Mouse (Mus musculus) gastrocnemius, postnatal 10 days (tissue): ENCODE data around the gene Gm28035. TPM values are rescaled to one million over a fixed set of nuclear protein-coding genes. Genes with fewer than 3 reads are reported as not detected.

Source experiments
- DNase-seq: peaks from one replicate; pipeline ENCODE4 v3.0.0; 2021; ENCODE audit warnings: mixed read lengths
- total RNA-seq, 2 experiments: library from RNA; stranded (reverse); gene quantifications; 2 replicates each; pipeline ENCODE4 v1.2.3; 2021

Gene Gm28035
- total RNA-seq, 2 experiments from 2014 or later = 0.42 to 0.86 TPM

- DNase-seq = peak; percentile 7
Measured at GRCm38 (mm10) chr2:30261921-30262839, 21.8 kb downstream of the Gm28035 start.

DNA sequence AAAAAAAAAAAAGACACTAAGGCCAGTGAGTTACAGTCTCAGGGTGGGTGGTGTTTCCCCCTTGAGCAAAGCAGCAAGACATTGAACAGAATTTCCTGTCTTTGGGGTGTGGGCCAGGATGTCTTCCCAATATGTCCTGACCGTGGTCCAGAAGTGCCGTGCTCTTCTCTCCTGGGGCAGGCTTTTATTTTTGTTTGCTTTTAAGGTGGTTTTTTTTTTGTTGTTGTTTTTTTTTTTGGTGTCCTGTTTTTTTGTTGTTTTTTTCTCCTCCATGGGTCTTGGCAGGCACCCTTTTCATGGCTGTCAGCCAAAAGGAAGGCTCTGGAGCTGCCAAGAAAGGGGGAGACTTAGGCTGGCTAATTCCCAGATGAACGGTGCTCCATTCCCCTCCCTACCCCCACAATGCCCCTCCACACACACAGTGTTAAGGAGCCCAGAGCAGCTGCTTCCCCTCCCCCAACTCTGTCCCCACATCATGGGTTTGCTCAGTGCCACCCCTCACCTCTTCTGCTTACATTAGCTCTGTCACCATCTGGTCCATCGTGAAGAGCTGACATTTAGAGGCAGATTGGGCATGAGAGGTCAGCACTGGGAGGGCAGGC, 22.6 kb downstream of the Gm28035 start:
- peak; percentile 20 for DNase-seq

- DNase-seq = peak; percentile 3
Measured at GRCm38 (mm10) chr2:30263811-30264210, 23.4 kb downstream of the Gm28035 start.

DNA sequence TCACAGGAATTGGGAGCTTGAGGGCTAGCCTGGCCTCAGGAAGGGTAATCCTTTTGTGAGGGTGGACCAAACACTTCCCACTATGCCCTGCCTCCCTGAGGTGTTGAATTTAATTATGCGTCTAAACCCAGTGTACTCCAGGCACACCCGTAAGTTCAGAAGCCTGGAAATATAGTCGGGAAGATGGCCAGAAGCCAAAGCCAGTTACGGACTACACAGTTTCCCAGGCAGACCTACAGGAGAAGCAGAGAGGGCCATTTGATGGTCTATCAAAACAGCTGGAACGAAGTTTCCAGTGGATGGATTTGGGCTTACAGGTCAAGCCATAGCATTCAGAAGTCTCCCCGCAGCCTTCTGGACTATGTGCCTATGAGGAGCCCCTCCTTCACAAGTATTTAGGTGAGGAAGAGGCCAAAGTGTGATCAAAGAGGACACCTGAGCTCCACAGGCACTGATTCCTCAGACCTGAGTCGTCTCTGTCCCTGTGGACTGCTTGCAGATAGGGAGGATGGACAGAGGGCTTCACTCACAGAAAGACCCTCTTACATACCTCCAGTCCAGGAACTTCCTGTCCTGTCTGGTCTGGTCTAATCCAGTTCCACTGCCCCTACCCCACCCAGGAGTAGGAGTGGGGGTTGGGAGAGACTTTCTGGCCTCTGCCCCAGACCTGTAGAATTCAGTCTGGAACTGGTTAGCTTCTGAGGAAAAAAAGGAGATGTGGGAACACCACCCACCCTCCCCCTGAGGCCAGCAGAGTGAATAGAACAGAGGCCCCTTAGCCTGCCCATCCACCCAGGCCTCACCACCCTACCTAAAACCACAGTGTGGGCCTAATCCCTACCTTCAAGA, 24.5 kb downstream of the Gm28035 start:
- peak; percentile 5 for DNase-seq

- DNase-seq = peak; percentile 52
Measured at GRCm38 (mm10) chr2:30265767-30266253, 25.4 kb downstream of the Gm28035 start, which contains the start of gene Phyhd1. Phyhd1 (plus strand) TSS chr2:30266203.

DNA sequence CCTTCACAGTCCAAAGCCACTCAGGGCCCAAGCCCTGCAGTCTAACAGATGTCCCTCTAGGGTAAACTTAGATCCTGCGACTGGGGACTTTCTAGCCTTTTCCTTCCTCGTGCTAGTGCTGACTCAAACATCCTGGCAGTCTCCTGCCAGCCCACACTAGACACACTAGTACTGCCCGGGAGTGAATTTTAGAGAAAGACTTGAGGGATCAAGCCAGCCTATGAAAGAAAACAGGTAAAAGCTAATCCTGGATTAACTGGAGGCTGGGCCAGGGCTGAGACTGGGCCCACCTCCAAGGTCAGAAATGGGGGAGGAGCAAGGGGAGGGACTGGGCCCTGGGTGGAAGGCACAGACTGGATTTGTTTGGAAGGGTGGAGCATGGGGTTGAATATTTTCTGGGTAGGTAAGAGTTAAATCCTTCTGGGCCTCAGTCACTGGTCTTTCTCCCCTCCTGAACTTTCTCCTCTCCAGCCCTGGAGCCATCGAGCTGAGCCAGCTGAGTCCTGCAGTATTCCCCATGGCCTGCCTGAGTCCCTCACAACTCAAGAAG, 26.1 kb downstream of the Gm28035 start:
- peak; percentile 68 for DNase-seq

GRCm38 (mm10) chr2:30267466-30267865, 27.1 kb downstream of the Gm28035 start:
- DNase-seq = peak; percentile 1

GRCm38 (mm10) chr2:30268371-30268770, 28.0 kb downstream of the Gm28035 start:
- DNase-seq = peak; percentile 3

DNA sequence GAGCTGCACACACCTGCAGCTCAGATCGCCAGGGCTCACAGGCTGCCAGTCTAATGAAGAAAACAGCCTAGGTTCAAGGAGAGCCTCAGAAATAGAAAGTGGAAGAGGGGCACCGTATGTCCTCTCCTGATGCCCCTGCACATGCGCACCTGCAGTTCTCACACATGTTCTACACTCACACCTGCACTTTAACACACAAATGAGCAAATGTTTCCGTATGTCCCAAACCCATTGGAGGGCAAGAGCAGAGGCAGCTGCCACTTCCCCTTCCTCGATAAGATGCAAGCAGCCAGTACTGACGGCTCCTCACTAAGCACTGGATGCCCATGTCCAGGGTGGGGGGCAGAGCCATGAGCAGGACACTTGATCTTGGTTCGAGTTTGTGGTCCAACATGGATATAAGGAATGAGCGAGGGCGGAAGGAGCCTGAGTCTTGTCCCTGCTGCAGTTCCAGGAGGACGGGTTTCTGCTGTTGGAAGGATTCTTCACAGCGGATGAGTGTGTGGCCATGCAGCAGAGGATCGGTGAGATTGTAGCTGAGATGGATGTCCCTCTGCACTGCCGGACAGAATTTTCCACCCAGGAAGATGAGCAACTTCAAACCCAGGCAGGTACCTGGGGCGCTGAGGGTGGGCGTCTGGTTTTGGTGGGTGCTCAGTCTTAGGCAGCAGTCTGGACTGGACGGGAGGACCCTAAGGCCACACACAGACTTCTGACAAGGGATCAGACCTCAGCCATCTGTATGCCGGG, 29.0 kb downstream of the Gm28035 start:
- no peak for DNase-seq

DNA sequence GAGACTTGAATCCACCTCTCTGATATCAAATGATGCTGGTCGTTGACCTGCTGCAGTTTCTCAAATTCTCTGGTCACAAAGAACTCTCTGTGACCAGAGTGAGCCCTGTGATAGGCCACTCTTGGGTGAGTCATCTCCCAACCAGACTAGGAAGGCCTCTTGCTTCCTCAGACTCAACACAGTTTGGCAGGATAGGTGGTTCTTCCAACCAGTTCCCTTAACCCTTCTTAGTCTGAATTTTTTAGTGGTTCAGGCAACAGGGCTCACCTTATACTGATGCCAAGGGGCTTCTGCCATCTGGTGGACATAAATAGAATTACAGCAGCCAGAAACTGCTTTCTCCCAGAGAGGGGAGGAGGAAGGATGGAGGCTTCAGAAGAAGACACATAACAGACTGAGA, 29.8 kb downstream of the Gm28035 start:
- DNase-seq = peak; percentile 39

DNA sequence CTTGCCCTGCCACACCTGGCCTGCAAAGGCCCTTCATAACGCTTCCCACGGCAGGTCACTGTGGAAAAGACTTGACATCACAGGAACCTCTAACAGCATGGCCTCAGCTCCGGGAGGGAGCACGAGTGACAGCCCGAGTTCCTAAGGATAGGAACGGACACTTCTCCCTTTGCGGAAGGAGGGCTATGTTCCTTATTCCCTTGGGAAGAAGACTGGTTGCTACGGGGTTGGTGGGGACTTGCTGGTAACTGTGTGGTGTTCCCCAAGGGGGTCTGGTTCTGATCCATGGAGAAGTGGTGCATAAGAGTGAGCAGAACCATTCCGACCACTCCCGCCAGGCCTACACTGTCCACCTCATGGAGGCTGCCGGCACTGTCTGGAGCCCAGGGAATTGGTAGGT, 40.4 kb downstream of the Gm28035 start, which contains the start of gene Gm28038:
TSS of gene Gm28038 (plus strand) at position 301 of the 400 bp plus-strand sequence.
- no peak for DNase-seq

DNA sequence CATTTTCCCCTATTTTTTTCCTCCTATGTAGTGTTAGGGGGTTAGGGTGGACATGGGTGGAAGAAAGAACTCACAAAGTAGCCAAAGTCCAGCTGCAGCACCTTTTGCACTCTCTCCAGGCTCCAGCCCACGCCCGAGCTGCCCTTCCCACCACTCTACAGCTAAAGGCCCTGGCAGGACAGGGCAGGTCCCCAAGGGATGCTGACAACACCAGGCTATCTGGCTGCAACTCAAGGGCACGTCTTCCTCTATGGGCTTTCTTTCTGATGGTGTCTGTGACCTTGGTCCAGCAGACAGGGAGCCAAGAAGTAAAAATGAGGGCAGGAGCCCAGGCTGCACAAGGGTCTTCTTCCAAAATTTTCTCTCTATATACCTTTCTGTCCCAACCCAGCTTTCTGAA, 41.3 kb downstream of the Gm28035 start:
- no peak for DNase-seq

- no peak for DNase-seq
Measured at GRCm38 (mm10) chr2:30283193-30283592, 42.8 kb downstream of the Gm28035 start.

DNA sequence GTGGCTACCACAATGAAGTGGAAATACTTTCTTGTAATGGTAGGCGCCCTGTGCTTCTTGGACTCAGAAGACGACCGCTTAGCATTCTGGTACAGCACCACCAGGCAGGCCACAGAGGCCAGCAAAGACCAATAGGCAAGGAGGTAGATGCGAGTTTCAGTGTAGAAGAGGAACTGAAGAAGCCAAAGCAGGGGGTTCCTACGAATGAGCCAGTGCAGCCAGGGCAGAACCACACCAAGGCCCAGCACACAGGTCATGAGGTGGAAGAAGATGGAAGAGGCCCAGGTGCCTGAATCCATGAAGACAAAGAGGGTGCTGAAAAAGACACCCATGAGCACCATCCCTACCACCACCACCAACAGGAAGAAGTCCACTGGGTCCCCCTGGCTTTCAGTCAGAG, 44.6 kb downstream of the Gm28035 start:
- no peak for DNase-seq

DNA sequence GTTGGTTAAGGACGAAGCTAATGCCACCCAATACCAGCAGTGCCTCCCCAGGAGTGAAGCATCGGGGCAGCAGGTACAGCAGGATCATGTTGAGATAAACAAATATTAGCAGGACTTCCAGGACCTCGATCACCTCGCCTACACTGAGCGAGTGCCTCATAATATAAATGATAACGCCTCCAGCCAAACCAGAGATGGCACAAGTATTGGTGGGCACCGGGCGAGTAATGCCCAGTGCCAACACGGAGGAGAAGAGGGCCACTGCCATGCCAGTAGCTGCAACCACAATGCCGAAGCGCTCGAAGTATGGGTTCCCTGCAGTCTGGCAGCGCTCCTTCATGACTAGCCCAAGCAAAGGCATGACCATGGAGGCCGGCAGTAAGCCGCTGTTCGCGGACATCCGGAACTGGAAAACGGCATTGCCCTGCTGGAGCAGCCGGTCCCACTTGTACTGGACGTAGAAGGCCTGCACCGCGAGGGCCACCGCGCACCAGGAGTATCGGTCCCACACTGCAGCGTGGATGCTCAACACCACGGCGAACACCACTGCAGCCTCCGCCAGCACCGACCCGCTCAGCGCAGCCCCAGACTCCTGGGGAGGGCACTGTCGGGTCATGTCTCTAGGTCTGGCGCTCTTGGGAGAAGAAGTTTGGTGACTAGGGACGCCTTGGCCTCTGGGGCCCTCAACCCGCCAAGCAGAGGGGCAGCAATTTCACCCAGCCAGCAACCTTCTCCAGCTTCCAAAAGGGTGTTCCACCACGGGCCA, 45.2 kb downstream of the Gm28035 start:
- DNase-seq = no peak

GRCm38 (mm10) chr2:30286192-30287026, 46.0 kb downstream of the Gm28035 start, which contains the start of the genes Dolk and Nup188:
Dolk (minus strand) TSS chr2:30286334.
Nup188 (plus strand) TSS chr2:30286397.
- peak; percentile 99 for DNase-seq

- no peak for DNase-seq
Measured at GRCm38 (mm10) chr2:30287027-30287373, 46.6 kb downstream of the Gm28035 start.

- DNase-seq = no peak
Measured at GRCm38 (mm10) chr2:30299525-30299924, 59.2 kb downstream of the Gm28035 start.

- no peak for DNase-seq
Measured at GRCm38 (mm10) chr2:30299966-30300365, 59.6 kb downstream of the Gm28035 start.
